Mouse (Mus musculus) adrenal gland, postnatal 14 days (tissue): ENCODE results near the gene Col4a4. TPM values are rescaled to one million over a fixed set of nuclear protein-coding genes. Genes with fewer than 3 reads are reported as not detected.

ENCODE experiments used
- DNase-seq: peaks from one replicate; pipeline ENCODE4 v3.0.0; 2021; ENCODE audit warnings: mixed read lengths
- total RNA-seq: library from RNA; stranded (reverse); gene quantifications from 2 replicates; pipeline ENCODE4 v1.2.3, GENCODE M21; 2021

The Col4a4 gene
- total RNA-seq, 1 experiment from 2014 or later = 9.5 TPM

DNA sequence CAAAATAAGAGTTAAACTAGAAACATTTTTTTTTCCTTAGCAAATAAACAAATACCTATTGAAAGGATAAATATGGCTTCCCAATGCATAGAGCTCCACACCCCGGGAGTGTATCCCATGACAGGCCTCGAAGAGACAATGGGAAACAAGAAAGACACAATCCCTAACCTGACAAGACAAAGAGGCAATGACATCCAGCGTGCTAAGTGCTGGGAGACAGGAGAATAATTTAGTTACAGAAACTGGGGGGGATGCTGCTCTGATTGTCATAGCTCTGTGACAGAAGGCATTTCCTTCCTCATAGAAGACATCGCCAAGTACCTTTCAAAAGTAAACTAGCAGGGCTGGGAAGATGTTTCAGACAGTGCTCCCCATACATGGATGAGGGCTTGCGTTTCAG lies 111.4 kb downstream of the Col4a4 start:
- DNase-seq = no peak

GRCm38 (mm10) chr1:82474461-82474961 lies 112.1 kb downstream of the Col4a4 start:
- peak; percentile 41 for DNase-seq

DNA sequence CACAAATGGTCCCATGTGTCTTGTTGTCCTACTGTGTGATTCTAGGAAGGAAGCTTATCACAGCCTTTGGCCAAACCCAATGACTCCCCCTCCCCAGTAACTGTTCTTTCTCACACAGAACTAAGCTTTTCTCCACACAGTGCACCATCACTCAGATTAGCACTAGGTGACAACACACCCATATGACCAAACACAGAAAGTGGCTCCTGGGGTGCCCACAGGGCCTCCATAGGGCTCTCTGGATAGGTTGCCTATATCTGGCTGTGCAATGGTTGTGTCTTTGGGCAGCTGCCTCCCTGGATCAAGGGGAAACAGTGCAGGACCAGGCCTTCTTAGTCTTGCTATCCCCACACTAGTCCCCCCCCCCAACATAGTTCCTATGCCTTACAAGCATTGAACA lies 113.2 kb downstream of the Col4a4 start:
- no peak for DNase-seq

DNA sequence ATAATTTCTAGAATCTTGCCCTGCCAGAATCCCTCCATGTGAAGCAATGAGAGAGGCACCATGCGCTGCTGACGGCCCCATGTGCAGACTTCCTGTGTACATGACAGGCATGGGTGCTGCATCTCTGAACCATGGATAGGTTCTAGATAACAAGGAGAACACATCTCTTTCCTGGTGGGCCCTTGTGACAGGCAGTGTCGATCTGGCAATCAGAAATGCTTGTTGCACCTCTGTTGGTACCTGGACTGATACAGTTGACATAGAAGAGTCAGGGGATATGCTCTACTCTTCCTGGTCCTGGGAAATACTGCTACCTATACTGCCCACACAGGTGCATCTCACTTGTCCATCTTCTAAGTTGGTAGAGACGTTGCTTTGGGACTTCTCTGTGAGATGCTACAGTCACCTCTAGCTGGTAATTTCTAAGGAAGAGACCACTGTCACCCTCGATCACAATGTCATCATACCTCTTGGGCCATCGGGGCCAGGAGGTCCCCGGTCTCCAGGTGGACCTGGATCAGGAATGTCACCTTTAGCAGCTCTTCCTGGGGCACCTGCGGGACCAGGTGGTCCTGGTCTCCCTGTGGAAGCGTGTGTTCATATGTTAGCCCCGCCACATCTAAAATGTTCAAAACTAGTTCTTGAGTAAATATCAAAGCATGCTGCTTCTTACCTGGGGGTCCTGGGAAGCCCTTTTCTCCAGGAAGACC lies 116.0 kb downstream of the Col4a4 start:
- no peak for DNase-seq

DNA sequence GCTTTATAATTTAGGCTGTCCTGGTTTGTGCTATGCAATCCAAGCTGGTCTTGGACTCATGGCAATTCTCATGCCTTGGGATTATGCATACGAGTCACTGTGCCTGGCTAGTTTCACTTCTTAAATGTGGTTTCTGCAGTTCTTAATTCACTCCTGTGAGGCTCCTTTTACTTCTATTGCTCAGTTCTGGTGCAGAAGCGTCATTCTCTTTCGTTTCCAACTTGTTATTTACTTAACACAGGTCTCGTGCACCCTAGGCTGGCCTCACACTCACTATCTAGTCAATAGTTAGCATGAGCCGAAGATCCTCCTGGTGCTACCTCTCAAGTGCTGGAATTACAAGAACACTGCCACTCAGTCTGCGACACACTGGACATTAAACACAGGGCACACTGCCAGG lies 117.8 kb downstream of the Col4a4 start:
- DNase-seq = no peak

DNA sequence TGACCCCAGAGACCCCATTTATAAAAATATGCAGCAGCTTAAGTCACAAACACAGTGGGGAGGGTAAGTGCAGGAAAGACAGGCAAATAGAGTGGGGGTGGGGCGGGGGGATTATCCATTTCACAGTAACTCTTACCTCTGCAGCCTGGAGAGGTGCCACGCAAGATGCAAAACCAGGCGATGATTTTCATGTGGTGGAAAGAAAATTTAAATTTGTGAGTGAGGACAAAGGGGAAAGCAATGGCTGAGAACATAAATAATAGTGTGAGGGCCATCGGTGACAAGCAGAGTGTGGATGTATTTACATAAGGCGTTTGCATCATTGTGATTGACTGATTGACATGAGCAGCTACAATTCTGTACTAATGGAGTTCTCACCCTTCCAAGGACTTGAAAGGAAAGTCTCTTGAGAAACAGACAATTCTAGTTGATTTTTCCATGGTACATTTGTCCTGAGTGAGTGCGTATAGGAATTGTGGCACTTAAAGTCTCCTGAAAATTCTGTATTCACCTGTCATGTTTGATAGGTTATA lies 121.3 kb downstream of the Col4a4 start:
- DNase-seq = no peak

- DNase-seq = no peak
Observed at GRCm38 (mm10) chr1:82461041-82461440, 125.6 kb downstream of the Col4a4 start.

DNA sequence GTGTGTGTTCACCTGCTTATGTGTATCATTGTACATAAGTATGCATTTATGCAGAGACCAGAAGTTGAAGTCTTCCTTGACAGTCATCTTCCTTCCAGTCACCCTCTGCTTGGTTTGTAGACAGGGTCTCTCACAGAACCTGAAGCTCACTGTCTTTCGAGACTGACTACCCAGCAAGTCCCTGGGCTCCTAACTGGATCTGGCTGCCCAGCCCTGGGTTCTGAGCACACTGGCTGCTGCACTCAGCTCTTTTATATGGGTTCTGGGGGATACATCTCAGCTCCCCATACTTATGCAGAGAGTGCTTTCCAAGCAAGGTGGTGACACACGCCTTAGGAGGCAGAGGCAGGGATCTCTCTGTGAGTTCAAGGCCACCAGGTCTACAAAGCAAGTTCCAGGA lies 126.7 kb downstream of the Col4a4 start:
- DNase-seq = no peak

GRCm38 (mm10) chr1:82459350-82459749 lies 127.3 kb downstream of the Col4a4 start:
- DNase-seq = no peak

- DNase-seq = no peak
Observed at GRCm38 (mm10) chr1:82454031-82454430, 132.6 kb downstream of the Col4a4 start.

GRCm38 (mm10) chr1:82451927-82452651 lies 134.6 kb downstream of the Col4a4 start:
- no peak for DNase-seq

- DNase-seq = no peak
Observed at GRCm38 (mm10) chr1:82449851-82450250, 136.8 kb downstream of the Col4a4 start.

DNA sequence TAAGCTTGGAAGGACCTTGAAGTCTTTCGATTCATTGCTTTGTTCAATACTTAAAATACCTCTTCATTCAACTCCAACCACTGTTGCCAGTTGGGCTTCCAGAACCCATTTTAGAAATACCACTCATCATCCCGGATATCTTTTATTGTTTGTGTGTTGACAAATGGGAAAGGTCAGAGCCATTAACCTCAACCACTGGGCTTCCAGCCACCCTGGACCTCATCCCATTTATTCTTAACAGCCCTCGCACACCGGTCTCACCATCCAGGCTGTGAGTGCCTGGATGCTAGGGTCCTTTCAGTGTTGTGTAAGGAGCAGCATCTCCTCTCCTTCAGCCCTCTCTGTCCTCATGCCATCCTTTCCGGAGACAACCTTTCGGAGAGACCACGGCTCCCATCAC lies 140.6 kb downstream of the Col4a4 start:
- DNase-seq = peak; percentile 30

DNA sequence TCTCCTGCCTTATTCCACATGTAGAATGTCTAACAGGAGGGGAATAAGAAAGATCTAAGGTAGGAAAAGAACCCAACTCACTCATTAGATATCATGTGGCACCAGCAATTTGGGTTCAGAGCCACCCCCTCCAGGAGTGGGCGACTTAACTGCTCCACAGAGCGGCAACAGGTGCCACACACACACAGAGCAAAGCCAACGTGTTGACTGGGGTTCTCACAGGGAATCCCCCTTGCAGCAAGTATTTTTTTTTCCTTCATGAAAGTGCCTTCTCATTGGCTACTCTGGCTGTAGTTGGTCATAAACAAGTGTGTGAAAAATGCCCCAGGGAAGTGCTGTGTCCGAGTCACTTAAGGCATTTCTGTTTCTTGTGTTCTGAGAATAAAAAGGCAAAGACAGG lies 143.1 kb downstream of the Col4a4 start:
- no peak for DNase-seq

- DNase-seq = no peak
Observed at GRCm38 (mm10) chr1:82440123-82440522, 146.5 kb downstream of the Col4a4 start.

GRCm38 (mm10) chr1:82437273-82437672 lies 149.4 kb downstream of the Col4a4 start:
- no peak for DNase-seq

DNA sequence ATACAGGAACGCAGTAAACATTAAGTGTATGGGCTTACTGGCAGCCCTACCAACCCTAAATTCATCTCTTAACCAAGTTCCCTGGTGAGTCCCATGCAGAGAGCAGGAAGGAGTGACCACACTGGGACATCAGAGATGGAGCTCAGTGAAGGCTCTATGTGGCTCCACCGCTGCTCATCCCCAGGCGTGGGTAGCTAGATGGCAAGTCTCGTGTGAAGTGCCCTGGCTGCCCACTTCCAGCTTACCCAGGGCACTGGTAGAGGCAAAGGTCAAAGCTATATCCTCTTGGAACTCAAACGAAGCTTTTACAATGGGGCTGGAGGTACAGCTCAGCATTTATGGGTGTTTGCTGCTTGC lies 153.0 kb downstream of the Col4a4 start:
- no peak for DNase-seq

- DNase-seq = peak; percentile 75
Observed at GRCm38 (mm10) chr1:82432919-82433648, 153.6 kb downstream of the Col4a4 start.

DNA sequence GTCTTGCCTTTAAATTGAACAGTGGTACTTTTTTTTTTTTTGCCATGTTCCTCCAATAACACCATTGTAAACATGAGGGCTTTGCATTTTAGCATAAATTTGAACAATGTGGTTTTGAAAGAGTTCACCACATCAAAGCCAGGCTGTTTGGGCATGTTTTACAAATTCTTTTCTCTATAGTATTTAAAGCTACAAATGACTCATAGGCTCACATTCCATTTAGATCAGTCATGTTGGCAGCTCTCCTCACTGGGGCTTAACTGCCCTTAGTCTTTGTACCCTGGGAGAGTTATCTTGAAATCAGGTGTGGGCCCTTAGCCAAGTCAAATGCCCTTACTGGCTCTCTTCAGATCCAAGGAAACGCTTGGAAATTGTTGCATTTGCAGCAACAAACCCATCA lies 157.6 kb downstream of the Col4a4 start:
- peak; percentile 83 for DNase-seq

- no peak for DNase-seq
Observed at GRCm38 (mm10) chr1:82427729-82428128, 158.9 kb downstream of the Col4a4 start.

DNA sequence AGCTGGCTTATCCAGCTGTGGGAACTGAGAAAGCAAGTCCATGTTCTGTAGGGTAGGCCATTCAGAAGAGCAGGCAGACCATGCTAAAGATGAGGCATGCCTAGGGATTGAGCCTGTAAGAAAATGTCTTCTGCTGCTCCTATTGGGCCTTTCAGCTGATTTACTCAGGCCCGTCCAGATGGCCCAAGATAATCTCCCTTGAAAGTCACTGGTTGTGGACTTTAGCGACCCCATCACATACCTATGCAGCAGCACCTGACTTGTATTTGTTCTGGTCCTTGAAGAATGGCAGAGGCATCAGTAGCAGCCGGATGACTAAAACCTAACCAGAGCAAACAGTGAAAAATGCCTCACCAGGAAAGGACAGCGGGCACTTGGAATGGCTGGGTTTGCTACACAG lies 171.0 kb downstream of the Col4a4 start:
- no peak for DNase-seq

DNA sequence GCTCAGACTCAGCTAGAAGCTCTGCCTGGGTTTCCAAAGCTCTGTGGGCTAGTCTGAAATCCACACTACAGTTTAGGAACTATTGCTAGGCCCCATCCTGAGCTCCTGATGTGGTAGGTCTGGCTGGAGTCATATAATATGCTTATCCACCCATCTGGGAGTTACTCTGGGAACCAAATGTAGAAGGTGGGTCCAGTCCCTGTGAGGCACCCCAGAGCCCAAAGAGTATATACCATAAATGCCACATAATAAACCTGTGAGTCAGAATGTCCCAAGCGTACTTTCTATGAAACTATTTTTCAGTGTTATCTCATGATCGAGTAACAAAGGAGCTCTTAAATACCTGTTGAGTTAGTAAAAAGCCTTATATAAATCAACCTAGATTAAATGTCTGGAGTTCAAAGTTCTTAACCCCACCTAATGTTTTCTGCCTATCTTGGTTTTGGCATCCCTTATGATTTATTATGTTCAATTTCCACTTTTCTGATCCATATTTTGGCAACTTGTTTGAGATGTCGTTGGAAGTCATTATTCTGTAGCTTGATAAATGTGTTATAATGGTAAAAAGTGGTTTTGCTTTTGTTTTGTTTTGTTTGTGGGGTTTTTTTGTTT lies 172.1 kb downstream of the Col4a4 start:
- no peak for DNase-seq
